Mouse (Mus musculus): ENCODE measurements at regions not wholly inside any gene's neighbourhood (a gene's known extent, or its start where the extent isn't known, plus 50 kb on each side); places are given as distances from the start of the nearest gene placed in this dataset.

- peak; percentile 57 for DNase-seq (ENCODE audit: low spot score)
- WGBS = 27% methylated on average over 20 of the region's 20 CpGs
- Histone ChIP-seq H3K36me3 (no peaks in the 10 kb centered on the region), H3K27ac (peak overlapping the region; percentile 46; the same call in 1 of the 2 replicates), H3K4me3 (peak overlapping the region; percentile 29), H3K4me1 (peaks cover 28% of the 10 kb centered on the region), H3K9me3 (replicated peaks) (no peaks in the 10 kb centered on the region), H3K27me3 (ENCODE audit: low read depth, poor library complexity, severe bottlenecking) (no peaks in the 10 kb centered on the region)
Observed at GRCm38 (mm10) chr11:35006773-35007567, 114.1 kb upstream of the Slit3 start.

DNA sequence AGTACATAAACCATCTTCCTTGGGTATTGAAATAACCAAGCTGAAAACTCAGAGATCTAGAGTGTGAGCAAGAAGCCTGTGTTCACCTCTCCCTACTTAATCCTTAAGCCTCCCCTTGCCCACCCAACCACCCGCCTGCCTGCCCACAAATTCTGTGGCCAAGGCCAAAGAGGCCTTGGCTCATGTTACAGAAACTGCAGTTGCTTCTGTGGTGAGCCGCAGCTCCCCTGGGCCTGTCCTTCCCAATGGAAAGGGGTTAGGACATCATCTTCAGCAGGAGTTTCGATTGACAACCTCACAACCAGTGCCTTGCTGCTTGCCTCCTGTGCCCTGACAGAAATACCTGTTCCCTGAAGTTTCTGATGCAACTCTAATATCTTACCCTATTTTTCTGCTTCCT, 115.9 kb upstream of the Slit3 start:
- H3K27ac ChIP-seq = no peak overlapping the region
- no peaks in the 10 kb centered on the region for H3K36me3 ChIP-seq
- peaks cover 22% of the 10 kb centered on the region for H3K4me1 ChIP-seq
- H3K27me3 ChIP-seq (ENCODE audit: low read depth, poor library complexity, severe bottlenecking) = no peaks in the 10 kb centered on the region
- no peak overlapping the region for H3K4me3 ChIP-seq
- WGBS = 67% methylated on average over 3 of the region's 3 CpGs
- no peak for DNase-seq (ENCODE audit: low spot score)
- no peaks in the 10 kb centered on the region for H3K9me3 ChIP-seq (replicated peaks)

- no peak for DNase-seq (ENCODE audit: low spot score)
Observed at GRCm38 (mm10) chr11:35004431-35004830, 116.6 kb upstream of the Slit3 start.

GRCm38 (mm10) chr11:35003956-35004355, 117.1 kb upstream of the Slit3 start:
- no peaks in the 10 kb centered on the region for H3K27me3 ChIP-seq (ENCODE audit: low read depth, poor library complexity, severe bottlenecking)
- peaks cover 22% of the 10 kb centered on the region for H3K4me1 ChIP-seq
- H3K9me3 ChIP-seq (replicated peaks) = no peaks in the 10 kb centered on the region
- H3K36me3 ChIP-seq = no peaks in the 10 kb centered on the region
- WGBS = 28% methylated on average over 3 of the region's 3 CpGs
- H3K4me3 ChIP-seq = no peak overlapping the region
- DNase-seq (ENCODE audit: low spot score) = no peak
- no peak overlapping the region for H3K27ac ChIP-seq

More at GRCm38 (mm10) chr11:35004431-35004830, 116.6 kb upstream of the Slit3 start:
- peaks cover 22% of the 10 kb centered on the region for H3K4me1 ChIP-seq
- 52% methylated on average over 1 of the region's 1 CpGs for WGBS
- no peaks in the 10 kb centered on the region for H3K27me3 ChIP-seq (ENCODE audit: low read depth, poor library complexity, severe bottlenecking)
- H3K36me3 ChIP-seq = no peaks in the 10 kb centered on the region
- H3K27ac ChIP-seq = no peak overlapping the region
- no peaks in the 10 kb centered on the region for H3K9me3 ChIP-seq (replicated peaks)
- no peak overlapping the region for H3K4me3 ChIP-seq

- WGBS = 94% methylated on average over 2 of the region's 2 CpGs
Observed at GRCm38 (mm10) chr11:34997906-34998305, 123.1 kb upstream of the Slit3 start.

DNA sequence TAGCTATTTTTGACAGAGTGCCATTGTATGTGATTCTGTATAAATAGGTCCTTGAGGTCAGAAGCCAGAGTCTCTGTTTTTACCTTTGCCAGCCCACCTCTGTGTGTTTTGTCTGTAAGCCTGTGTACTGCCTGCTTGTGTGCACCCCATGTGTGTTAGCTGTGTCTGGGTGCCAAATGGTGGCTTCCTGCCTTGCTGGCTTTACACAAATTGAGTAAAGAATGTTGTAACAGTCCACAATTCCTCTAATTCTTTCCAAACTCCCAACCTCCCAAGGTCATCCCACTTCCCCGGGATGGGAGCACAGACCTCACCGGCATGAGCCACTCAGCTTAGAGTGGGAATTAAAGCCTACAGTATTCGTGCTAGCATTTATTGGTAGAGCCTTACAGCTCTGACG, 125.5 kb upstream of the Slit3 start:
- no peaks in the 10 kb centered on the region for H3K27me3 ChIP-seq (ENCODE audit: low read depth, poor library complexity, severe bottlenecking)
- H3K27ac ChIP-seq = no peak overlapping the region
- no peaks in the 10 kb centered on the region for H3K36me3 ChIP-seq
- 86% methylated on average over 4 of the region's 4 CpGs for WGBS
- no peaks in the 10 kb centered on the region for H3K4me1 ChIP-seq
- H3K9me3 ChIP-seq (replicated peaks) = no peaks in the 10 kb centered on the region
- no peak overlapping the region for H3K4me3 ChIP-seq
- DNase-seq (ENCODE audit: low spot score) = no peak

More at GRCm38 (mm10) chr11:34997906-34998305, 123.1 kb upstream of the Slit3 start:
- H3K27ac ChIP-seq = no peak overlapping the region
- no peaks in the 10 kb centered on the region for H3K27me3 ChIP-seq (ENCODE audit: low read depth, poor library complexity, severe bottlenecking)
- H3K36me3 ChIP-seq = no peaks in the 10 kb centered on the region
- no peaks in the 10 kb centered on the region for H3K9me3 ChIP-seq (replicated peaks)
- no peak for DNase-seq (ENCODE audit: low spot score)
- no peak overlapping the region for H3K4me3 ChIP-seq
- no peaks in the 10 kb centered on the region for H3K4me1 ChIP-seq

DNA sequence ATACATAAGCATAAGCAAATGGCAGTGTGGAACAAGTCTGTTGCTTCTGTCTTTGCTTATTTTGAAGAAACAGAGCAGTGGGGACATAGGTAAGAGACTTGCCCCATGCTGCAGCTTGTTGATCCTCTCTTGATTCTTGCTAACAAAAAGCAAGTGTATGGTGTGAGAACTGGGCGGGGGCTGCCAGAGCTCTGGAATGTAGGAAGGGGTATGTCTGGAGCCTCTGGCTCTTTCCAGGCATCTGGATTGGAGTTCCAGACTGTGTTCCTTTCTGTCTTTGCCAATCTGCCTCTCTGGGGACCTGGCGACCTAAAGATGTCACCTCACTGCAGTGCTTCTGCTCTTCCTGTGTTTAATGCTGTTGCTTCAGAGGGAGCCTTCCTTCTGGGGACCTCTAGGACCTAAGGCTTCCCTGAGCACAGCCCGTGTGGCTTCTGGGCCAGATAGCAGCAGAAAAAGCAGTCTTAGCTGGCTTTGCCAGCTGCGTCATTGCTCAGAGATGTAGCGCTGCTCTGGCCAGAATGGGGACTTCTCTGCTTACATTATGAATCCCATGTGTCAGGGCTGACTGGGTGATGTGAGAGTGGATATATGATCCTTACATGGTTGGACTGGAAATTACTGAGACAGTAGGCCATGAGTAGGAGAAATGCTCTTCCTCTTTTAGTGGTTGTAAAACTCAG, 138.1 kb upstream of the Slit3 start:
- no peak overlapping the region for H3K27ac ChIP-seq
- peaks cover 6% of the 10 kb centered on the region for H3K4me1 ChIP-seq
- no peak overlapping the region for H3K4me3 ChIP-seq
- H3K36me3 ChIP-seq = no peaks in the 10 kb centered on the region
- no peaks in the 10 kb centered on the region for H3K27me3 ChIP-seq (ENCODE audit: low read depth, poor library complexity, severe bottlenecking)
- H3K9me3 ChIP-seq (replicated peaks) = no peaks in the 10 kb centered on the region
- DNase-seq (ENCODE audit: low spot score) = no peak
- WGBS = 50% methylated on average over 5 of the region's 5 CpGs

GRCm38 (mm10) chr11:34980210-34980609, 140.8 kb upstream of the Slit3 start:
- peaks cover 6% of the 10 kb centered on the region for H3K4me1 ChIP-seq
- H3K27ac ChIP-seq = no peak overlapping the region
- no peaks in the 10 kb centered on the region for H3K27me3 ChIP-seq (ENCODE audit: low read depth, poor library complexity, severe bottlenecking)
- no peak overlapping the region for H3K4me3 ChIP-seq
- no peaks in the 10 kb centered on the region for H3K9me3 ChIP-seq (replicated peaks)
- WGBS = 93% methylated on average over 1 of the region's 1 CpGs
- DNase-seq (ENCODE audit: low spot score) = no peak
- H3K36me3 ChIP-seq = no peaks in the 10 kb centered on the region

- H3K4me1 ChIP-seq = peaks cover 6% of the 10 kb centered on the region
- H3K4me3 ChIP-seq = no peak overlapping the region
- no peak overlapping the region for H3K27ac ChIP-seq
- H3K9me3 ChIP-seq (replicated peaks) = no peaks in the 10 kb centered on the region
- H3K27me3 ChIP-seq (ENCODE audit: low read depth, poor library complexity, severe bottlenecking) = no peaks in the 10 kb centered on the region
- 92% methylated on average over 7 of the region's 7 CpGs for WGBS
- no peak for DNase-seq (ENCODE audit: low spot score)
- H3K36me3 ChIP-seq = no peaks in the 10 kb centered on the region
Observed at GRCm38 (mm10) chr11:34977861-34978260, 143.2 kb upstream of the Slit3 start.

- no peak for DNase-seq (ENCODE audit: low spot score)
- H3K36me3 ChIP-seq = no peaks in the 10 kb centered on the region
- H3K27me3 ChIP-seq (ENCODE audit: low read depth, poor library complexity, severe bottlenecking) = no peaks in the 10 kb centered on the region
- H3K27ac ChIP-seq = no peak overlapping the region
- H3K4me1 ChIP-seq = peaks cover 4% of the 10 kb centered on the region; the same call in 1 of the 2 replicates
- H3K4me3 ChIP-seq = no peak overlapping the region
- WGBS = 74% methylated on average over 8 of the region's 8 CpGs
- H3K9me3 ChIP-seq (replicated peaks) = no peaks in the 10 kb centered on the region
Observed at GRCm38 (mm10) chr11:34975771-34976302, 142.4 kb upstream of the Spdl1 start.

DNA sequence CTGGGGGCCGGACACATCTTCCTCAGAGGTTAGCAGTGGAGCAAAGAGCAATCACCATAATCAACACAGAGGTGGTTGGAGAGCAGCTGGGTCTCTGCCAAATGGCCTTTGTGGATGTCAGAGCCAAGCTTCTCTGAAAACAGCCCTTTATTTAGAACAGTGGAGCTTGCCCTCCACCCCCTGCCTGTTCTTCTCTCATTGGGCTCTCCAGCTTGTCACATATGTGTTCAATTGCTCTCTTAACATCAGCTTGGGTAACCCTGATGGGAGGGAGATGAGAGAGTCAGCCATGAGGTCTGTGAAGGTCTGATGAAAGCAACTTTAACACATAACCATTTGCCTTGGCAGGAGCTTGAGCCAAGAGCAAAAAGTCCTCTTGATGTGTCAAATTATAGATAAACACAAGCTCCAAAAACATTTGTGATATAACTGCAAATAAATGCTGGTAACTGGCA, 140.1 kb upstream of the Spdl1 start:
- Histone ChIP-seq H3K36me3 (no peaks in the 10 kb centered on the region), H3K4me3 (no peak overlapping the region), H3K27ac (no peak overlapping the region), H3K27me3 (ENCODE audit: low read depth, poor library complexity, severe bottlenecking) (no peaks in the 10 kb centered on the region), H3K9me3 (replicated peaks) (no peaks in the 10 kb centered on the region), H3K4me1 (peaks cover 4% of the 10 kb centered on the region; the same call in 1 of the 2 replicates)
- 24% methylated on average over 1 of the region's 1 CpGs for WGBS
- DNase-seq (ENCODE audit: low spot score) = no peak

GRCm38 (mm10) chr11:34973012-34973411, 139.6 kb upstream of the Spdl1 start:
- no peak for DNase-seq (ENCODE audit: low spot score)
- 61% methylated on average over 5 of the region's 5 CpGs for WGBS
- no peak overlapping the region for H3K27ac ChIP-seq

DNA sequence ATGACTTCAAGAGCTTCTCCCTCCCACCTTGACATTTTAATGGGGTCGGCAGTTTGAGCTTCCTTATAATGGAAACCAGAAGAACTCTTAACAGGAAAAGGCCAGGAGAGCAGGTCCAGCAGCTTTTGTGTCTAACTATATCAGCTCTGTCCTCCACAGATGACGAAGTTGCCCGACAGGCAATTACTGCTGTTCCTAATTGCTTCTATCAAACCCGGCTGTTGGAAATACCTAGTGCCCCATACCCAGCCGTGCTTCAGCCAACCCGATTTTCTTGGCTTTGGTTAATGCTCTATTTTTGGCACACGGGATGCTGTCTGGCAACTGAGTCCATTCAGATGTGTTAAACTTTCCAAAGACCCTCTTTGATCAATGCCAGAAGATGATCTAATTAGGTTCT, 125.8 kb upstream of the Spdl1 start:
- peak; percentile 53 for DNase-seq (ENCODE audit: low spot score)
- Histone ChIP-seq H3K4me1 (peaks cover 16% of the 10 kb centered on the region), H3K4me3 (no peak overlapping the region), H3K36me3 (no peaks in the 10 kb centered on the region), H3K27me3 (ENCODE audit: low read depth, poor library complexity, severe bottlenecking) (no peaks in the 10 kb centered on the region), H3K27ac (no peak overlapping the region), H3K9me3 (replicated peaks) (no peaks in the 10 kb centered on the region)
- 15% methylated on average over 7 of the region's 7 CpGs for whole genome bisulfite sequencing

More at GRCm38 (mm10) chr11:34973012-34973411, 139.6 kb upstream of the Spdl1 start:
- no peaks in the 10 kb centered on the region for H3K36me3 ChIP-seq
- H3K4me3 ChIP-seq = no peak overlapping the region
- H3K9me3 ChIP-seq (replicated peaks) = no peaks in the 10 kb centered on the region
- H3K4me1 ChIP-seq = peaks cover 4% of the 10 kb centered on the region; the same call in 1 of the 2 replicates
- H3K27me3 ChIP-seq (ENCODE audit: low read depth, poor library complexity, severe bottlenecking) = no peaks in the 10 kb centered on the region
